Mouse (Mus musculus) gastrocnemius, adult 2 months (tissue): ENCODE measurements around the gene Tmem44. TPM values are rescaled to one million over a fixed set of nuclear protein-coding genes. Genes with fewer than 3 reads are reported as not detected.
A peak's percentile ranks its signal among the peaks of the same experiment; 100 is the strongest.

Experiments used
- DNase-seq: peaks from one replicate; pipeline ENCODE4 v3.0.0; 2022
- H3K27ac ChIP-seq: fragments of 200-600 bp; 2 replicates; pipeline ENCODE4 v1.8.1; 2022; ENCODE audit warnings: mild to moderate bottlenecking
- H3K4me3 ChIP-seq: fragments of 200-600 bp; 2 replicates; pipeline ENCODE4 v1.8.1; 2022; ENCODE audit warnings: mild to moderate bottlenecking, moderate library complexity
- CTCF ChIP-seq: fragments of 200-600 bp; IDR thresholded peaks from 2 replicates; pipeline ENCODE4 v1.8.1; 2022; ENCODE audit warnings: antibody characterized with exemption, mild to moderate bottlenecking, moderate library complexity
- intact Hi-C: fragments of 180-260 bp; cut with DNase I; formaldehyde crosslinking; loops from one replicate; pipeline ENCODE4 v1.15.1; 2025
- total RNA-seq, 2 experiments: library from RNA; stranded (reverse); gene quantifications; 2 replicates each; pipeline ENCODE4 v1.2.3; 2021

Tmem44 gene
- total RNA-seq, 2 experiments from 2014 or later: 1.7 to 2.1 TPM

DNA sequence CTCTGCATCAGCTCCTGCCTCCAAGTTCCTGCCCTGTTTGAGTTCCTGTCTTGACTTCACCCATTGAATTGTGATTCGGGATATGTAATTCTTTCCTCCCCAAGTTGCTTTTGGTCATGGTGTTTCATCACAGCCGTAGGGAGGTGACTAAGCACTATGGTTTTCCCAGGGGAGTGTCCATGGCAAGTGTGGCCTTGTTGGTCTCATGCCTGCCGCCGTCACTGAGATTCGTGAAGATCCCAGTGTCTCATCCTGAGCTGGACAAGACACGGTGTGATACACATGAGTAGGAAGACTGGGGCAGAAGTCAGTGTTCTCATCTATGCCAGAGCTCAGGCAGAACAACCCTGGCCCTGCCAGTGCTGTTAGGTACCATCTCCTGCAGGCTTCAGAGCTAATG lies 26.2 kb downstream of the Tmem44 start:
- TF ChIP-seq CTCF: no peak
- intact Hi-C loops: loop anchor here (5.0 kb wide), 1 partner anchor 272 kb away; no protein-coding TSS in a partner anchor
- H3K27ac ChIP-seq: no peak overlapping the region
- no peak overlapping the region for H3K4me3 ChIP-seq
- no peak for DNase-seq

DNA sequence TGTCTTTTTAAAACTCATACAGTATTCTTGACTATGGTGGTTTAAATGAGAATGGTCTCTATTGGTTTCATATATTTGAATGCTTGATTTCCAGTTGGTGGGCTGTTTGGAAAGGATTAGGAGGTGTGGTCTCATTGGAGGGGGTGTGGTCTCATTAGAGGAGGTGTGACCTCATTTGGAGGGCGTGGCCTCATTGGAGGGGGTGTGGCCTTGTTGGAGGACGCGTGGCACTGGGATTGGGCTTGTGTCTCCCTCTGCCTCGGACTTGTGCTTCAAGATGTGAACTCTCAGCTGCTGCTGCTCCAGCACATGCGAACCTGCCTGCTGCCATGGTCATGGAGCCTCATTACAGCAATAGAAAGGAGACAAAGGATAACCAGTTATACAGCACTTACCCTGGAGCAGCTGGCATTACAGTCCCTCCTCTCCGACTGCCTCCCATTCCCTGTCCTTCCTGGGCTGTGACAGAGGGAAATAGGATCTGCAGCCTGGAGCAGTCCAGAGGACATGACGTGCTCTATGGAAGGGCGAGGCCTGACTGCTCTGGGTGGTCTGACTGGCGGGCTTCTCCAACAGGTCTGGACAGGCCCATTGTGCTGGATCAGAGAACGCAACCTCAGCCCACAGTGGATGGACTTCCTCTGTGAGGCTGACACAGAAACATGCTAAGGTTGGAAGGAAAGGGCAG lies 28.2 kb downstream of the Tmem44 start:
- TF ChIP-seq CTCF: no peak
- no peak for DNase-seq
- intact Hi-C loops: loop anchor here (5.0 kb wide), 1 partner anchor 270 kb away; no protein-coding TSS in a partner anchor
- Histone ChIP-seq H3K27ac (no peak overlapping the region), H3K4me3 (no peak overlapping the region)

DNA sequence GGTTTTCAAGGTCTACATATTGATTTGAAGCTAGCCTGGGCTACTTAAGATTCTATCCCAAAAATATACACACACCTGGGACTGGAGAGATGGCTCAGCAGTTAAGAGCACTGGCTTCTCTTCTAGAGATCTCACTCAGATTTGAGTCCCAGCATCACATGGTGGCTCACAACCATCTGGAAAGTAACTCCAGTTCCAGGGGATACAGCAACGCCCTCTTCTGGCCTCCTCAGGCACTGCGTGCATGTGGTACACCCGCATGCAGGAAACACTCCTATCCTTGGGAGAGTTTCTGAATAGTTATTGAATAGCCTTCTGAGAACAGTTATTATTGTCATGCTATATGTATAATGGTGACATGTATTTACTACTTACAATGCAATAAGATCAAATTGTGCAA lies 29.5 kb downstream of the Tmem44 start:
- DNase-seq: no peak
- Histone ChIP-seq H3K27ac (peak overlapping the region; percentile 88; the same call in 1 of the 2 replicates), H3K4me3 (no peak overlapping the region)
- no peak; the same call in 1 of the 2 replicates for TF ChIP-seq CTCF
- intact Hi-C loops: loop anchor here (5.0 kb wide), 1 partner anchor 269 kb away; no protein-coding TSS in a partner anchor

DNA sequence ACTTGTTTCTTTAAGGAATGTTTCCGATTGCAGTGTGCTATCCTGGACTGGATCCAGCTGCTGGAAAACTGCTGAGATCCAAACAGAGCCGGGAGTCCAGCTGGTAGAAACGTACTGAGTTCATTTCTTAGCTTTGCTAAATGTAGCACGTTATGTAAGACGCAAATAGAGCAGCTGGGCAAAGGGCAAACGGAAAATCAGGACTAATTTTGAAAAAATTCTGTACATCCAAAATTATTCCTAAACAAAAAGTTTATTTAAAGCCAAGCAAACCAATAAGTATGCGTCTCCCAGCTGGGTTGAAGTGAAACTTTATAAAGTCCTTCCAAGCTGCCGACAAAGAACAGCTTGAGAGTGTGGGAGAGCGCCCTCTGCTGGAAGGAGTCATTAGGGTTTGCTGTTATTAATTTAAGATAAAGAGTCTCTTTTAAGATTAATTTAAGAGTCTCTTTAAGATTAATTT lies 30.2 kb downstream of the Tmem44 start:
- DNase-seq: peak; percentile 84
- Histone ChIP-seq H3K27ac (peak overlapping the region; percentile 88), H3K4me3 (peak overlapping the region; percentile 75)
- intact Hi-C loops: loop anchor here (5.0 kb wide), 1 partner anchor 268 kb away; no protein-coding TSS in a partner anchor
- no peak; the same call in 1 of the 2 replicates for TF ChIP-seq CTCF

DNA sequence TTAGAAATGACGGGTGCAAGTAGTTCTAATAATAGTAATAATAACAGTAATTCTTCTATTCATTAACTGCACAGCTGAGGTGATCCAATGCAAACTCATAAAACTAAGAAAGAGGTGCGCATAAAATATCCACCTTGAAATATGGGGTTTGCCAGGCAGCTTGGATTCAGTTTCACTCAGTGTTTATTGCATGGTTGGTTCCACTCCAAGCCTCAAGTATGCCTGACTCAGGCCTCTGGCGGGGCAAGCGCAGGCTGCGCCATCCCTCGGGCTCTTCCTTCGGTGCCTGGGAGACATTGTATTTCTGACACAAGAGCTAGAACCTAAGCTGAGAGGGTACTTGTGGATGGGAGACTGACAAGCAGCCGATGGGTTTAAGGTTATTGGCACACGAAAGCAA lies 32.0 kb downstream of the Tmem44 start:
- Histone ChIP-seq H3K4me3 (peak overlapping the region; percentile 48), H3K27ac (peak overlapping the region; percentile 51; the same call in 1 of the 2 replicates)
- intact Hi-C loops: no loop called here
- peak; percentile 62 for DNase-seq
- TF ChIP-seq CTCF: 0 out of 2 replicates have a peak, but pooled peaks have one; percentile 1

DNA sequence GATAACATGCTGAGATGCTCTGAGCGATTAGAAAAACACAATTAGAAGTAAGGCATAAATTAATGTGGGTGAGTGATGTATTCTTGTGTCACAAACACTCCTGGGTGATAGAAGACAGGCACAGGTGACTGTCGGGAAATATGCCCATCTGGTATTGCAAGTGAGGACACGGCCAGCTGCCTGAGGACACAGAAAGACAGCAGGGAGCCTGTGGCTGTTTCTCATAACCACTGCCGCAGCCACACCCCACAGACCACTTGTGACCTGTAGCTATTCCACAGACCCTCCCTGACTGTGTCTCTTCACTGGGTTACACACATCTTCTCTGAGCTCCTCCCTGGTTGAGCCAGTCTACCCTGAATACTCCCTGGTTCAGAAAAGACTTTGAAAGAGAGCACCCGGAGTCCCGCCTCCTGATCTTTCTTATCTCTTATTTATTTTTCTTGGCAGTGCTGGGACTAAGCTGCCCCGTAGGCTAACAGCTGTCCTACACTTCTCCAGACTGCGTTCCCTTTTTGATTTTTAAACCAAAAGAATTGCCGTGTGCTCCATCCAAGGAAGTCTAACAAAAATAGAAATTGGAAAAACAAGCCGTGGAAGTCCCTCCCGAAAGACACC lies 32.9 kb downstream of the Tmem44 start:
- H3K4me3 ChIP-seq: peak overlapping the region; percentile 48
- intact Hi-C loops: no loop called here
- DNase-seq: no peak
- H3K27ac ChIP-seq: peak overlapping the region; percentile 51
- TF ChIP-seq CTCF: no peak

DNA sequence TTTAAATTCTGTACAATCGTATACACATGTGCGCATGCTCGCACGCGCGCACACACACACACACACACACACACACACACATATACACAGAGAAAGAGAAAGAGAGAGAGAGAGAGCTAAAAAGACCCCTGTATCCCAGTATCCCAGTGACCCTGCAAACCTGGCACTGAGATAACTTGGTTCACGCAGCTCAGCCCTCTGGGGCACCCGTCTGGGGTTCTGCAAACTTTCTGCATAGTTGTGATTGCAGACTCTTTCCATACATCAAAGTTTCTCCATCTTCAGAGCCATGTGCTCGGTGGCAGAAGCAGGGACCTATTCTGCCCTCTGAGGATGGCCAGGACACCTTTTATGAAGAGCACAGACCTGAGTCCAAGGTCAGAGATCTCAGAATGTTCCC lies 33.6 kb downstream of the Tmem44 start:
- intact Hi-C loops: no loop called here
- DNase-seq: no peak
- no peak for TF ChIP-seq CTCF

DNA sequence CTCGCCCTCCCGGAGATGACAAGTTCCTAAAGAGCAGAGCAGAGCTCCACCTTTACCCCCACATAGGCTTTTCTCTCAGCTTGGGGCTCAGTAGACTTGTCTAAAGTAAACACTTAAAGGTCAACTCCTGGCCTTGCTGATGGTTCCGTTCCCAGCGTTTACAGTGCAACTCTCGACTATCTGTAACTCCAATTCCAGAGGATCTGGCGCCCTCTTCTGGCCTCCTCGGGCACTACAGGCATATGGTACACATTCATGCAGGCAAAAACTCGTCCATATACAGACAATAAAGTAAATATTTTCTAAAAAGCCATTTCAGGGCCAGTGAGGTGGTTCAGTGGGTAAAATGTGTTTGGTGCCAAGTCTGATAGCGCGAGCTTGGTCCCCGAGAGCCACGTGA lies 35.2 kb downstream of the Tmem44 start:
- intact Hi-C loops: no loop called here
- Histone ChIP-seq H3K4me3 (no peak overlapping the region), H3K27ac (no peak overlapping the region)
- DNase-seq: no peak
- peak; percentile 58 for TF ChIP-seq CTCF

More for the DNA sequence above, 33.6 kb downstream of the Tmem44 start:
- Histone ChIP-seq H3K4me3 (no peak overlapping the region), H3K27ac (no peak overlapping the region)

DNA sequence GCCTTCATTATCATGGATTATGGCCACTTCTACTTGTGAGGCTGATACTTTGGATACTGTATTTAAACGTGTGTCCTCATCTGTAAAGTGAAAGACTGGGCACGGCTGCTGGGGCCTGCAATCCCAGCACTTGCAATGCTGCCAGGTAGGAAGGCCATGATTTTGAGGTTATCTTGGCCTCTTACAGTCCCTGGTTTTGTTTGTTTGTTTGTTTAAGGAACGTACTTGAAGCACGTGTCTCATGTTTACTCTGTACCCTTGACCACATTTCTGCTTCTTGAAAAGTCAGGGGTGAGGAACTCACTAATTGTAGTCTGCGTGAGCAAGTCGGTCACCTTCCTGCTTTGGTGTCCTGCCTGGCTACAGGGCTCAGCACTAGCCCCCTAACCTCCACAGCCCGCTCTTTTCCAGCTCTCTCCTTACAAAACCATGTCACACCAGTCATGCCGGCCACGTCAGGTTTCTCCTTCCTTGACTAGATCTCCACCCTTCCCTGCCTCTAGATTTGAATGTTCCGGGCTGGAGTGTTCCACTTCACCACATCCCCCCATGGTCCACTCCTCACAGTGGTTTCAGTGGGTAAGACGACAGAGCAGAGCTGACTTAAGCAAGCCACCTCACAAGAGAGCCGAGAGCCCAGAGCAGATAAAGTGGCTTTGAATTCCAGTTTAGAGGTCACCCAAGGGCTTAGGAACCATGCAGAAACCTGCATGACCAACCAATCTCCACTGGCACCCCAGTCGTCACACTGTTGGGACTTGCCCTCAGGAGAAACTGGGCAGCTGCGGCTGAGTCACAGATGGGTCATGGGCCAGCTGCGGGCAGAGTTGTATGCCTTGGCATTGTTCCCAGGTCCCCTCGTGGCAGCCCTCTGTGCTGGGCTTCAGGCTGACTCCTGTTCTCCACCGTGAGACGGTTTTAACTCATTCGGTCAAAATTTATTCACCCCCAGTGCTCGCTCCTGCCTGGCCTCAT lies 37.3 kb downstream of the Tmem44 start:
- H3K4me3 ChIP-seq: no peak overlapping the region
- H3K27ac ChIP-seq: peak overlapping the region; percentile 94; the same call in 1 of the 2 replicates
- intact Hi-C loops: no loop called here
- DNase-seq: peak; percentile 52
- TF ChIP-seq CTCF: no peak

DNA sequence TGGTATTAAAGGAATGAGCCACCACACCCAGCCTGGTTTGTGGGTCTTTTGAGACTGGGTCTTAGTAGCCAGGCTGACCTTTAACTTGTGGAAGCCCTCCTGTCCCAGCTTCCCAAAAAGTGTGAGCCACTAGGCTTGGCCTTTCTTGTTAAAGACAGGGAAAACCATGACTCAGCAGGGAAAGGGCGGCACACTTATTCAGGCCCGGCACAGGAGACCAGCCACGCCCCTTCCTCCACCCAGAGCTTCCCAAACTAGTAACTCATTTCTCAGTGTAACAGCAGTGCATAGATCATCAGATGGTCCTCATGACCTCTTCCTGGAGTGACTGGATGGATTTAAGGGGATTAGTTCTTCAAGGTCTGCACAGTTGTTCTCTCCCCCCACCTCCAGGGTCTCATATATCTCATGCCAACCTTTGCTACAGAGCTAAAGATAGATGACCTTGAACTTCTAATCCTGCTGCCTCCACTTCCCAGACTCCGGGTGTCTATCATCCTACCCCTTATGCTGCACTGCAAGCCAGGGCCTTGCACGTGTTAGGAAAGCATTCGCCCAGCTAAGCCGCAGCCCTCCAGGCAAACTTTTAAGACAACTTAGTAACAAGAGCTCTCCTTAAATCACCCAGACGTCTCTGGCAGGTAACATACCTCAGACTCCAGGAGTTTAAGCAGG lies 38.1 kb downstream of the Tmem44 start:
- no peak for TF ChIP-seq CTCF
- no peak overlapping the region for H3K4me3 ChIP-seq
- DNase-seq: peak; percentile 49

DNA sequence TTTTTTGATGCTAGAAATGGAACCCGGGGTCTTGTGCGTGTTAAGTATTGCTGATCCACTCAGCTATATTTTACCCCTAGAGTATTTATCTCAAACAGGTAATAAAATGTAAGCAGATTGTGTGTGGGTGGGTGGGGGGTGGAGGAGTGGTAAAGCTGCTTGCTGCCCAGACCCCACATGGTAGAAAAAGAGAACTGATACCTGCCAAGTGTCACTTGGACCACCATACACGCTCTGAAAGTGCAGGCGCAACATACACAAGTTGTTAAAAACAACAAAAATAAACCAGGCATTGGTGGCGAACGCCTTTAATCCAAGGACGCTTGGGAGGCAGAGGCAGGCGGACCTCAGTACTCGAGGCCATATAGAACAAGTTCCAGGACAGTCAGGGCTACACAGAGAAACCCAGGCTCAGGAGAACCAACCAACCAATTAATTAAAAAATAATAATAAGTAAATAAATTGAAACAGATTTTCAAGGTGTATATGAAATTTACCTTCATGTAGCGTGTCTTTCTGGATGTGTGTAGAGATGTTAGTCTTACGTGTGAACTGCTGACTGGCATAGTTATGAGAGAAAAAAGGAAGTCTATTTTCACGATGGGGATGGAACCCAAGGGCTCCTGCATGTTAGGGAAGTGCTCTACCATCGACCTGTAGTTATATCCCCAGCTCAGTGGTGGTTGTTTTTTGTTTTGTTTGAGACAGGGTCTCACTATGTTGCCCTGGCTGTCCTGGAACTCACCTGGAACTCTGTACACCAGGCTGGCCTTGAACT lies 38.9 kb downstream of the Tmem44 start:
- Histone ChIP-seq H3K27ac (peak overlapping the region; percentile 94), H3K4me3 (peak overlapping the region; percentile 77)
- intact Hi-C loops: no loop called here
- TF ChIP-seq CTCF: no peak
- no peak for DNase-seq

More for the DNA sequence above, 38.1 kb downstream of the Tmem44 start:
- intact Hi-C loops: no loop called here
- H3K27ac ChIP-seq: peak overlapping the region; percentile 94
